Mouse (Mus musculus): Measurements from ENCODE around the gene Rmi2. TPM values are rescaled to one million over a fixed set of nuclear protein-coding genes. Genes with fewer than 3 reads are reported as not detected.

The Rmi2 gene
- polyA plus RNA-seq, 1 experiment from 2014 or later = 0.44 TPM

GRCm38 (mm10) chr16:10916271-10916670, 81.4 kb downstream of the Rmi2 start:
- no peak overlapping the region for H3K4me3 ChIP-seq (ENCODE audit: low read depth, low read length)
- H3K9me3 ChIP-seq (ENCODE audit: control insufficient read depth, low read length) = no peaks in the 10 kb centered on the region
- no peak for ATAC-seq (ENCODE audit: low read depth)
- H3K4me2 ChIP-seq (ENCODE audit: low read depth, low read length) = no peak overlapping the region
- H3K9ac ChIP-seq (replicated peaks; ENCODE audit: low read depth, low read length) = no peak overlapping the region
- no peaks in the 10 kb centered on the region for H3K4me1 ChIP-seq (ENCODE audit: control insufficient read depth, insufficient read depth, low read length)
- no peak overlapping the region for H3K27ac ChIP-seq (ENCODE audit: low read depth, low read length)
- H3K27me3 ChIP-seq (ENCODE audit: control insufficient read depth, insufficient read depth, low read length) = no peaks in the 10 kb centered on the region
- no peaks in the 10 kb centered on the region for H3K36me3 ChIP-seq (ENCODE audit: control insufficient read depth, insufficient read depth, low read length)
- WGBS = 86% methylated on average over 3 of the region's 3 CpGs

- H3K9me3 ChIP-seq (ENCODE audit: control insufficient read depth, low read length) = no peaks in the 10 kb centered on the region
- no peak overlapping the region for H3K4me2 ChIP-seq (ENCODE audit: low read depth, low read length)
- H3K4me1 ChIP-seq (ENCODE audit: control insufficient read depth, insufficient read depth, low read length) = no peaks in the 10 kb centered on the region
- no peak overlapping the region for H3K27ac ChIP-seq (ENCODE audit: low read depth, low read length)
- H3K27me3 ChIP-seq (ENCODE audit: control insufficient read depth, insufficient read depth, low read length) = no peaks in the 10 kb centered on the region
- H3K36me3 ChIP-seq (ENCODE audit: control insufficient read depth, insufficient read depth, low read length) = no peaks in the 10 kb centered on the region
- H3K9ac ChIP-seq (replicated peaks; ENCODE audit: low read depth, low read length) = no peak overlapping the region
- H3K4me3 ChIP-seq (ENCODE audit: low read depth, low read length) = no peak overlapping the region
- ATAC-seq (ENCODE audit: low read depth) = no peak
These were observed 85.0 kb downstream of the Rmi2 start for GRCm38 (mm10) chr16:10919856-10920255.

GRCm38 (mm10) chr16:10923561-10923960, 88.7 kb downstream of the Rmi2 start:
- WGBS = 67% methylated on average over 5 of the region's 5 CpGs
- Histone ChIP-seq H3K4me3 (ENCODE audit: low read depth, low read length) (no peak overlapping the region), H3K27me3 (ENCODE audit: control insufficient read depth, insufficient read depth, low read length) (no peaks in the 10 kb centered on the region), H3K9me3 (ENCODE audit: control insufficient read depth, low read length) (no peaks in the 10 kb centered on the region), H3K36me3 (ENCODE audit: control insufficient read depth, insufficient read depth, low read length) (no peaks in the 10 kb centered on the region), H3K9ac (replicated peaks; ENCODE audit: low read depth, low read length) (no peak overlapping the region), H3K4me2 (ENCODE audit: low read depth, low read length) (no peak overlapping the region), H3K4me1 (ENCODE audit: control insufficient read depth, insufficient read depth, low read length) (no peaks in the 10 kb centered on the region), H3K27ac (ENCODE audit: low read depth, low read length) (no peak overlapping the region)
- ATAC-seq (ENCODE audit: low read depth) = no peak

GRCm38 (mm10) chr16:10925591-10926180, 90.8 kb downstream of the Rmi2 start:
- 45% methylated on average over 7 of the region's 7 CpGs for WGBS
- H3K36me3 ChIP-seq (ENCODE audit: control insufficient read depth, insufficient read depth, low read length) = no peaks in the 10 kb centered on the region
- no peak overlapping the region for H3K4me2 ChIP-seq (ENCODE audit: low read depth, low read length)
- no peak overlapping the region for H3K27ac ChIP-seq (ENCODE audit: low read depth, low read length)
- no peaks in the 10 kb centered on the region for H3K27me3 ChIP-seq (ENCODE audit: control insufficient read depth, insufficient read depth, low read length)
- no peak overlapping the region for H3K4me3 ChIP-seq (ENCODE audit: low read depth, low read length)
- H3K9me3 ChIP-seq (ENCODE audit: control insufficient read depth, low read length) = no peaks in the 10 kb centered on the region
- no peaks in the 10 kb centered on the region for H3K4me1 ChIP-seq (ENCODE audit: control insufficient read depth, insufficient read depth, low read length)
- no peak overlapping the region for H3K9ac ChIP-seq (replicated peaks; ENCODE audit: low read depth, low read length)
- no peak for ATAC-seq (ENCODE audit: low read depth)

GRCm38 (mm10) chr16:10927026-10927425, 92.2 kb downstream of the Rmi2 start:
- 70% methylated on average over 1 of the region's 1 CpGs for WGBS
- Histone ChIP-seq H3K27me3 (ENCODE audit: control insufficient read depth, insufficient read depth, low read length) (no peaks in the 10 kb centered on the region), H3K4me3 (ENCODE audit: low read depth, low read length) (no peak overlapping the region)

GRCm38 (mm10) chr16:10933372-10933771, 98.5 kb downstream of the Rmi2 start:
- H3K27me3 ChIP-seq (ENCODE audit: control insufficient read depth, insufficient read depth, low read length) = no peaks in the 10 kb centered on the region
- H3K9me3 ChIP-seq (ENCODE audit: control insufficient read depth, low read length) = no peaks in the 10 kb centered on the region
- H3K4me3 ChIP-seq (ENCODE audit: low read depth, low read length) = no peak overlapping the region
- H3K4me1 ChIP-seq (ENCODE audit: control insufficient read depth, insufficient read depth, low read length) = no peaks in the 10 kb centered on the region
- H3K4me2 ChIP-seq (ENCODE audit: low read depth, low read length) = no peak overlapping the region
- no peaks in the 10 kb centered on the region for H3K36me3 ChIP-seq (ENCODE audit: control insufficient read depth, insufficient read depth, low read length)
- no peak overlapping the region for H3K27ac ChIP-seq (ENCODE audit: low read depth, low read length)
- H3K9ac ChIP-seq (replicated peaks; ENCODE audit: low read depth, low read length) = no peak overlapping the region
- WGBS = 82% methylated on average over 3 of the region's 3 CpGs
- ATAC-seq (ENCODE audit: low read depth) = no peak

More at GRCm38 (mm10) chr16:10927026-10927425, 92.2 kb downstream of the Rmi2 start:
- Histone ChIP-seq H3K27ac (ENCODE audit: low read depth, low read length) (no peak overlapping the region), H3K9ac (replicated peaks; ENCODE audit: low read depth, low read length) (no peak overlapping the region), H3K4me2 (ENCODE audit: low read depth, low read length) (no peak overlapping the region), H3K36me3 (ENCODE audit: control insufficient read depth, insufficient read depth, low read length) (no peaks in the 10 kb centered on the region), H3K4me1 (ENCODE audit: control insufficient read depth, insufficient read depth, low read length) (no peaks in the 10 kb centered on the region), H3K9me3 (ENCODE audit: control insufficient read depth, low read length) (no peaks in the 10 kb centered on the region)
- ATAC-seq (ENCODE audit: low read depth) = no peak

GRCm38 (mm10) chr16:10934047-10934446, 99.2 kb downstream of the Rmi2 start:
- H3K4me3 ChIP-seq (ENCODE audit: low read depth, low read length) = no peak overlapping the region
- H3K27ac ChIP-seq (ENCODE audit: low read depth, low read length) = no peak overlapping the region
- no peak overlapping the region for H3K4me2 ChIP-seq (ENCODE audit: low read depth, low read length)
- WGBS = 89% methylated on average over 1 of the region's 1 CpGs
- no peaks in the 10 kb centered on the region for H3K27me3 ChIP-seq (ENCODE audit: control insufficient read depth, insufficient read depth, low read length)
- no peaks in the 10 kb centered on the region for H3K4me1 ChIP-seq (ENCODE audit: control insufficient read depth, insufficient read depth, low read length)
- no peaks in the 10 kb centered on the region for H3K9me3 ChIP-seq (ENCODE audit: control insufficient read depth, low read length)
- H3K9ac ChIP-seq (replicated peaks; ENCODE audit: low read depth, low read length) = no peak overlapping the region
- no peak for ATAC-seq (ENCODE audit: low read depth)
- no peaks in the 10 kb centered on the region for H3K36me3 ChIP-seq (ENCODE audit: control insufficient read depth, insufficient read depth, low read length)

- Histone ChIP-seq H3K36me3 (ENCODE audit: control insufficient read depth, insufficient read depth, low read length) (no peaks in the 10 kb centered on the region), H3K4me2 (ENCODE audit: low read depth, low read length) (no peak overlapping the region), H3K9me3 (ENCODE audit: control insufficient read depth, low read length) (no peaks in the 10 kb centered on the region), H3K27ac (ENCODE audit: low read depth, low read length) (no peak overlapping the region), H3K27me3 (ENCODE audit: control insufficient read depth, insufficient read depth, low read length) (no peaks in the 10 kb centered on the region), H3K4me3 (ENCODE audit: low read depth, low read length) (no peak overlapping the region), H3K4me1 (ENCODE audit: control insufficient read depth, insufficient read depth, low read length) (no peaks in the 10 kb centered on the region), H3K9ac (replicated peaks; ENCODE audit: low read depth, low read length) (no peak overlapping the region)
- 29% methylated on average over 5 of the region's 5 CpGs for WGBS
- ATAC-seq (ENCODE audit: low read depth) = no peak
These were observed 102.0 kb downstream of the Rmi2 start for GRCm38 (mm10) chr16:10936700-10937319.

- Histone ChIP-seq H3K36me3 (ENCODE audit: control insufficient read depth, insufficient read depth, low read length) (no peaks in the 10 kb centered on the region), H3K9me3 (ENCODE audit: control insufficient read depth, low read length) (no peaks in the 10 kb centered on the region), H3K4me1 (ENCODE audit: control insufficient read depth, insufficient read depth, low read length) (no peaks in the 10 kb centered on the region), H3K4me2 (ENCODE audit: low read depth, low read length) (no peak overlapping the region), H3K4me3 (ENCODE audit: low read depth, low read length) (no peak overlapping the region), H3K9ac (replicated peaks; ENCODE audit: low read depth, low read length) (no peak overlapping the region), H3K27ac (ENCODE audit: low read depth, low read length) (no peak overlapping the region), H3K27me3 (ENCODE audit: control insufficient read depth, insufficient read depth, low read length) (no peaks in the 10 kb centered on the region)
- WGBS = 79% methylated on average over 11 of the region's 11 CpGs
- ATAC-seq (ENCODE audit: low read depth) = no peak
These were observed 102.6 kb downstream of the Rmi2 start for GRCm38 (mm10) chr16:10937497-10937896.
